Mouse (Mus musculus): ENCODE measurements around the gene Aicda. TPM values are rescaled to one million over a fixed set of nuclear protein-coding genes. Genes with fewer than 3 reads are reported as not detected.
"Not testable (repeated sequence)": the region's sequence is repeated elsewhere in the genome, so short reads cannot be mapped to it uniquely, and the experiment has no call there.

Gene Aicda
- polyA plus RNA-seq, 1 experiment from 2014 or later, result 0.18 TPM

DNA sequence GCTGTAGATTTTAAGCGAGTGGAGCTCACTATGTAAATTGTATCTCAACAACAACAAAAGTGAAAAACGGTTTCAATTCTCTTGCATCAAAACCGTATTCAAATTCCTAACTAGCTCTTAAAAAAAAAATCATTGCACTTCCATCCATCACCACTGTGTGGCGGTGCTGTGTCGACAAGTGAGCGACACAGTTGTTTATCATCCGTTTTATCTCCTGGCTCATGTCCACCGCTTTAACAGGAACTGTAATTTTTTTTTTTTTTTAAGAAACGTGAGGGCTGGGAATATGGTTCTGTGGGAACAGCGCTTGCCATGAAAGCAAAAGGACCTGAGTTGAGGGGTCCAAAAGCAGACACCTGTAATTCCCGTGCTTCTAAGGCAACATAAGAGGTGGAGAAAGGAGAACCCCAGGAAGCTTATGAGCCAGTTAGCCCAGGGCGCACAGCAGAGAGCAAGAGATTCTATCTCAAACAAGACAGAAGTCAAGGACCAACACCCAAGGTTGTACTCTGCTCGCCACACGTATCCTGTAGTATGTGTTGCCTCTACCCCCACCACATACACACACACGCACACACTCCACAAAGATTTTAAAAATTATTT is 3.5 kb downstream of the Aicda start:
- 0 out of 2 replicates have a peak, but pooled peaks cover 6% of the 10 kb centered on the region for H3K27me3 ChIP-seq
- H3K4me1 ChIP-seq, result peaks cover 9% of the 10 kb centered on the region
- no peak overlapping the region for H3K4me3 ChIP-seq
- H3K4me2 ChIP-seq, result no peak overlapping the region
- 21% methylated on average over 15 of the region's 15 CpGs for WGBS
- H3K36me3 ChIP-seq, result no peaks in the 10 kb centered on the region
- H3K27ac ChIP-seq, result no peak overlapping the region
- no peak overlapping the region for H3K9ac ChIP-seq
- no peak for ATAC-seq (ENCODE audit: insufficient number of reproducible peaks, low FRiP score, low TSS enrichment, low read depth)
- no peaks in the 10 kb centered on the region for H3K9me3 ChIP-seq

DNA sequence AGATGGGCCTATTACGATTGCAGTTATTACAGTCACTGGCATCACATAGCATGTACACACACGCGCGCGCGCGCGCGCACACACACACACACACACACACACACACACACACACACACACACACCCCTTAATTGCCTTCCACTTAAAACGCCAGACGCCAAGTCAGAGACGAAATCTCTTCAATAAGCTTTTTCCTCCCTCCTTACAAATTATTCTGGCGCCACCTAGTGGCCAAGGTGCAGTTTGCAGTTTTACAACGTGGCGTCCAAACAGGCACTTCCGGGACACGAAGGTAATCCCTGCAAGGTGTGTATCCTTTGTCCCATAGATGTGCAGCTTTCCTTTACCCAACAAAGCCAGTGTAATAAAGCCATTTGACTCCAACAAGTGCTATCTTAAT is 6.8 kb downstream of the Aicda start:
- no peaks in the 10 kb centered on the region for H3K9me3 ChIP-seq

DNA sequence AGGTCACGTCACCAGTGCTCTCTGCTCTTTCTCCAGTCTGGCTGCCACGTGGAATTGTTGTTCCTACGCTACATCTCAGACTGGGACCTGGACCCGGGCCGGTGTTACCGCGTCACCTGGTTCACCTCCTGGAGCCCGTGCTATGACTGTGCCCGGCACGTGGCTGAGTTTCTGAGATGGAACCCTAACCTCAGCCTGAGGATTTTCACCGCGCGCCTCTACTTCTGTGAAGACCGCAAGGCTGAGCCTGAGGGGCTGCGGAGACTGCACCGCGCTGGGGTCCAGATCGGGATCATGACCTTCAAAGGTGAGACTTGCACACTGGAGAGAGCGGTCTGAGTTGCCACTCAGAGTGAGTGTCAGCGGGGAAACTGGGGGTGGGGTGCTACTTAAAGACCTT is 7.4 kb downstream of the Aicda start:
- no peak overlapping the region for H3K4me3 ChIP-seq
- no peak for ATAC-seq (ENCODE audit: insufficient number of reproducible peaks, low FRiP score, low TSS enrichment, low read depth)
- no peak overlapping the region for H3K4me2 ChIP-seq
- H3K9ac ChIP-seq, result no peak overlapping the region
- 80% methylated on average over 20 of the region's 20 CpGs for WGBS
- 0 out of 2 replicates have a peak, but pooled peaks cover 6% of the 10 kb centered on the region for H3K27me3 ChIP-seq
- H3K4me1 ChIP-seq, result peaks cover 9% of the 10 kb centered on the region
- H3K9me3 ChIP-seq, result no peaks in the 10 kb centered on the region
- H3K36me3 ChIP-seq, result no peaks in the 10 kb centered on the region
- no peak overlapping the region for H3K27ac ChIP-seq

More for the DNA sequence above, 6.8 kb downstream of the Aicda start:
- H3K9ac ChIP-seq, result no peak overlapping the region
- 10% methylated on average over 17 of the region's 17 CpGs for WGBS
- ATAC-seq (ENCODE audit: insufficient number of reproducible peaks, low FRiP score, low TSS enrichment, low read depth), result no peak
- 0 out of 2 replicates have a peak overlapping the region, but pooled peaks have one; percentile 15 for H3K4me3 ChIP-seq
- no peak overlapping the region for H3K27ac ChIP-seq
- H3K4me2 ChIP-seq, result peak overlapping the region; percentile 38
- peaks cover 9% of the 10 kb centered on the region for H3K4me1 ChIP-seq
- H3K27me3 ChIP-seq, result 0 out of 2 replicates have a peak, but pooled peaks cover 7% of the 10 kb centered on the region
- H3K36me3 ChIP-seq, result no peaks in the 10 kb centered on the region

DNA sequence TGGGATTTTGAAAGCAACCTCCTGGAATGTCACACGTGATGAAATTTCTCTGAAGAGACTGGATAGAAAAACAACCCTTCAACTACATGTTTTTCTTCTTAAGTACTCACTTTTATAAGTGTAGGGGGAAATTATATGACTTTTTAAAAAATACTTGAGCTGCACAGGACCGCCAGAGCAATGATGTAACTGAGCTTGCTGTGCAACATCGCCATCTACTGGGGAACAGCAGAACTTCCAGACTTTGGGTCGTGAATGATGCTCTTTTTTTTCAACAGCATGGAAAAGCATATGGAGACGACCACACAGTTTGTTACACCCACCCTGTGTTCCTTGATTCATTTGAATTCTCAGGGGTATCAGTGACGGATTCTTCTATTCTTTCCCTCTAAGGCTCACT is 8.9 kb downstream of the Aicda start:
- H3K4me3 ChIP-seq, result no peak overlapping the region
- H3K27me3 ChIP-seq, result 0 out of 2 replicates have a peak, but pooled peaks cover 6% of the 10 kb centered on the region
- peak overlapping the region; percentile 31; the same call in 1 of the 2 replicates for H3K4me2 ChIP-seq
- H3K27ac ChIP-seq, result no peak overlapping the region
- H3K9me3 ChIP-seq, result no peaks in the 10 kb centered on the region
- 0 out of 2 replicates have a peak, but pooled peaks have one; percentile 26 for ATAC-seq (ENCODE audit: insufficient number of reproducible peaks, low FRiP score, low TSS enrichment, low read depth)
- H3K9ac ChIP-seq, result no peak overlapping the region
- WGBS, result 1% methylated on average over 6 of the region's 6 CpGs
- peaks cover 9% of the 10 kb centered on the region; the same call in 1 of the 2 replicates for H3K4me1 ChIP-seq
- H3K36me3 ChIP-seq, result no peaks in the 10 kb centered on the region

DNA sequence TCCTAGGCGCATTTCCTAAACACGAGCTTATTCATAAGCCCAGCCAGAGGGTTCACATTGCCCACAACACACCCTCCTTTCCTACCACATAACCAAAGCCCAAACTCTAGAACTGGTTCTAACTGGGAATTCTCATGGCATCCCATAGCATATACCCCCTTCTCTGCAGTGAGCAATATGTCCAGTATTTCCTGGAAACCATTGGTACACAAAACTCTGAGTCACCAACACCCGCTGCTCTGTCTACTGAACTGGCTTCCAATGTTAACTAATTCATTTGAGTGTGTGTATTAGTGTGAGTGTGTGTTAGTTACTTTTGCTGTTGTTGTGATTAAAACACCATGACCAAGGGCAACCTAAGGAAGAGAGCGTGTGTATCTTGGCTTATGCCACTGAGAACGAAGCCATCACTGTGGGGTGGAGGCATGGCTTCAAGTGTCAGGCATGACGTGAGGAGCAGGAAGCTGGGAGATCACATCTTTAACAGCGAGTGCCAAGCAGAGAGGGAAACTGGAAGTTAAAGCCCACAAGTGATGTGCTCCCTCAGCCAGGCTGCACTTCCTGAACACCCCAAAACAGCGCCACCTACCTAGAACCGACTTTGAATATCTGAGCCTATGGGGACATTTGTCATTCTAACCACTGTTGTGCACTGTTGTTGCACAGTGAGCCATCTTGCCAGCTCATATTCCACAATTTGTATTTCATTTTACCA is 11.6 kb downstream of the Aicda start:
- Histone ChIP-seq H3K9me3 (no peaks in the 10 kb centered on the region), H3K27ac (no peak overlapping the region), H3K27me3 (0 out of 2 replicates have a peak, but pooled peaks cover 6% of the 10 kb centered on the region), H3K9ac (no peak overlapping the region), H3K4me1 (peaks cover 7% of the 10 kb centered on the region; the same call in 1 of the 2 replicates), H3K36me3 (no peaks in the 10 kb centered on the region), H3K4me3 (no peak overlapping the region), H3K4me2 (no peak overlapping the region)
- 89% methylated on average over 9 of the region's 9 CpGs for WGBS
- ATAC-seq (ENCODE audit: insufficient number of reproducible peaks, low FRiP score, low TSS enrichment, low read depth), result no peak

DNA sequence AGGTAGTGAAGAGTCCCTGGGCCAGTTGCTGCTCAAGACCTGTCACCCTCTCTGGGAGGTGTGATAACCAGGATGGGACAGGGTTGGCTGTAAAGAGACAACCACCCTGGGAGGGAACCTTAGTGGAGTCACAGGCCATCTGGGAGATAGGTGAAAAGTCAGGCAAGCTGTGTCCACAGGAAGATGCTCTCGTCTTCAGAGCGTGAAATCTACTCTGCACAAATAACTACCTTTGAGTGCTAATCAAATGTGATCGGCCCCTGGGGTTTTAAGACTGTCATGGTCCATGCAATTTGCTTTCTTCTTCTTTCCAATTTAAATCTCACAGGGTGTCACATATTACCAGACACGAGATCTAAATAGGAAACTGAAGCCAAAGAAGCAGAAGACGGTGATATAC is 15.5 kb downstream of the Aicda start:
- Histone ChIP-seq H3K27me3 (no peaks in the 10 kb centered on the region), H3K4me2 (no peak overlapping the region), H3K4me3 (no peak overlapping the region), H3K9ac (no peak overlapping the region), H3K27ac (no peak overlapping the region), H3K4me1 (no peaks in the 10 kb centered on the region), H3K36me3 (no peaks in the 10 kb centered on the region), H3K9me3 (no peaks in the 10 kb centered on the region)
- WGBS, result 63% methylated on average over 5 of the region's 5 CpGs
- ATAC-seq (ENCODE audit: insufficient number of reproducible peaks, low FRiP score, low TSS enrichment, low read depth), result no peak

DNA sequence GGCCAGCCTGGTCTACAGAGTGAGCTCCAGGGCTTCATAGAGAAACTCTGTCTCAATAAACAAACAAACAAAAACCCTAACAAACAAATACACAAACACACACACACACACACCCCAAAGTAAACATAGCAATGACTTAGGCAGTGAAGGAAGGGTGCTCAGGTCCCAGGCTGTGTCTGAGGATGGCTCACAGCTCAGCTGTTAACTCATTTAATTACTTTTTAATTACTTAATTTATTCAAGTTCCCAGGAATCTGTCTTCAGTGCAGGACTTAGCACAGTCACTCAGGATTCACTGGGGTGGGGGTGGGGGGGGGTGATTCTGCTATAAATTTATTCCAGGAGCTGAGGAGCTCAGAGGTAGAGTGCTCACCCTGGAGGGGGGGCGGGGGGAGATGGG is 16.2 kb downstream of the Aicda start:
- 46% methylated on average over 1 of the region's 1 CpGs for WGBS
- Histone ChIP-seq H3K4me2 (no peak overlapping the region), H3K4me1 (no peaks in the 10 kb centered on the region), H3K4me3 (no peak overlapping the region), H3K9me3 (no peaks in the 10 kb centered on the region), H3K27ac (no peak overlapping the region), H3K36me3 (no peaks in the 10 kb centered on the region), H3K27me3 (no peaks in the 10 kb centered on the region), H3K9ac (no peak overlapping the region)
- ATAC-seq (ENCODE audit: insufficient number of reproducible peaks, low FRiP score, low TSS enrichment, low read depth), result no peak

DNA sequence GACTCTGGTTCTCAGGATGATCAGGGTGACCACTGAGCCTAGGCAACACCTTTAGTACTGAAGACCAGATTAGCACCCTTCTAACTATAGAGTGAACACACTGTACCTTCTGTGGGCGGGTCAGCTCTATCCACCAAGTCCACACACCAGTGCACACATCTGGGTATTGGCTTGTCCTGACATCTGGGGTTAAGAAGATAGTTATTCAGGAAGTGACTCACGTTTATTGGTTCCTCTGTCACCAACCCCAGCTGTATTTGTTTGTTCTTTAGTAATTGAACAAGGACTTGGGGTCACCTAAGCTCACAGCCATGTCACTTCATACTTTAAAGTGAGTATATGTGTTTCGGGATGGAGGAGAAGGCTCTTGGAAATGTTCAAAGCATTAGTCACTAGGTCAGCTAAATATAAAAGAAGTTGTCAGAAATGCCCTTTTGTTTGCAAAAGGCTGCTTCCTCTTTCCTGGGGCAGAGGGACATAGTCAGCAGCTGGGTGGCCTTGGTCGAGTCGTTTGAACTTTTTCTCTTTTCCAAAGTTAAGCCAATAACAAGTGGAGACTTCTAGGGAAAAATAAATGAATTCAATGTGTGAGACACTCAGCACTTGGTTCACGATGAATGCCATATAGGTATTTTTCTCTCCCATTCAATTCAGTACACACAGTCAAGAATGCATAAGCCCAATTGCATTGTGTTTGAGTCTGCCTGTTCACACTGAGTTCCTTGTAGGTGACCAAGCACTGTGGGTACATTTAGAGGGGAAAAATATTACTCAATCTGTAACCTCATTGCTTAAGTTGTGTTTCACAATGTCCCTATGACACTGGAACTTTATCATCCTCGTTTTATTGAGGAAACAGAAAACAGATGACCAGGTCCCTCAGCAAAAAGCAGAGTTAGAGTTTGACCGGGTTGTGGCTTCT is 17.4 kb downstream of the Aicda start:
- no peaks in the 10 kb centered on the region for H3K4me1 ChIP-seq
- no peak overlapping the region for H3K27ac ChIP-seq
- no peaks in the 10 kb centered on the region for H3K27me3 ChIP-seq
- H3K9me3 ChIP-seq, result no peaks in the 10 kb centered on the region
- WGBS, result 48% methylated on average over 8 of the region's 8 CpGs
- no peaks in the 10 kb centered on the region for H3K36me3 ChIP-seq
- ATAC-seq (ENCODE audit: insufficient number of reproducible peaks, low FRiP score, low TSS enrichment, low read depth), result no peak
- H3K9ac ChIP-seq, result no peak overlapping the region
- no peak overlapping the region for H3K4me3 ChIP-seq
- H3K4me2 ChIP-seq, result no peak overlapping the region

DNA sequence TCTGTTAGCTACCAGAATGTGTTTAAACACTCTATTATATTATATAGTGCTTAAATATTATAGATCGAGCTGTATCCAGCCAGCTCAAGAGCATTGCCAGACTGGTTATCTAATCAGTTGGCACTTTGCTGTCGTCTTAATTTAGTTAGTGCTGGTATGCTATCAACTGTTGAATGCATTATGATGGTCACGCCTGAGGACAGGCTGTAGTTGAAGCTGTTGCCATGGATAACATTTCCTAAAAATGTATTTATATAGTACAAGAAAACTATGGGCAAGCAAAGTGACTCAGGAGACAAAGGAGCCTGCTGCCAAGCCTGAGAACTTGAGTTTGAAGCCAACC is 18.0 kb downstream of the Aicda start:
- no peaks in the 10 kb centered on the region for H3K36me3 ChIP-seq
- no peak overlapping the region for H3K4me3 ChIP-seq
- no peaks in the 10 kb centered on the region for H3K9me3 ChIP-seq
- no peak for ATAC-seq (ENCODE audit: insufficient number of reproducible peaks, low FRiP score, low TSS enrichment, low read depth)
- no peak overlapping the region for H3K9ac ChIP-seq
- no peak overlapping the region for H3K27ac ChIP-seq
- 88% methylated on average over 3 of the region's 3 CpGs for WGBS
- no peaks in the 10 kb centered on the region for H3K27me3 ChIP-seq
- no peaks in the 10 kb centered on the region for H3K4me1 ChIP-seq
- H3K4me2 ChIP-seq, result no peak overlapping the region

DNA sequence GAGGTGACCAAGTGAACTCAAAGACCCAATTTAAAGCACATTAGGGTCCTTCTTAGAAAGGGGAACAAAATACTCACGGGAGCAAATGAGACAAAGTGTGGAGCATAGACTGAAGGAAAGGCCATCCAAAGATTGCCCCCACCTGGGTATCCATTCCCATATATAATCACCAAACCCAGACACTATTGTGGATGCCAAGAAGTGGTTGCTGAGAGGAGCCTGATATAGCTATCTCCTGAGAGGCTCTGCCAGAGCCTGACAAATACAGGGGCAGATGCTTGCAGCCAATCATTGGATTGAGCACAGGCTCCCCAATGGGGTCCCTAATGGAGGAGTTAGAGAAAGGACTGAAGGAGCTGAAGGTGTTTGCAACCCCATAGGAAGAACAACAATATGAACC is 21.4 kb downstream of the Aicda start:
- not testable (repeated sequence) for ATAC-seq (ENCODE audit: insufficient number of reproducible peaks, low FRiP score, low TSS enrichment, low read depth); H3K9me3 ChIP-seq; H3K27me3 ChIP-seq; H3K27ac ChIP-seq; H3K4me2 ChIP-seq; H3K9ac ChIP-seq; H3K4me1 ChIP-seq; H3K36me3 ChIP-seq; H3K4me3 ChIP-seq
- WGBS, result 71% methylated on average over 1 of the region's 1 CpGs

DNA sequence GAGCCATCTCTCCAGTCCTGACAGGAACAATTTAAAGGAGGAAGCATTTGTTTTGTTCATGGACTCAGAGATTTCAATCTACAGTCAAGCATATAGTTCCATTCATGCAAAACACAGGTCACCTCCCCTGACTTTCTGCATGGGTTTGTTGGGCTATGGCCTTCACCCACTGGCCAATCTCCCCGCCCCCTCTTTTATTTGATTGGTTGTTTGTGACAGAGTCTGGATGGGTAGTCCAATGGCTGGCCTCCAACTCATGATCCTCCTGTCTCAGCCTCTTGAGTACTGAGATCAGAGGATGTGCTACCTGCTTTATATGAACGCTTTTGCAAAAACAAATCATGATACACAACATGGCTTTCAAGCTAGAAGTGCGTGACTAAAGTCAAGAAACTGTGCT is 23.4 kb downstream of the Aicda start:
- Histone ChIP-seq H3K4me3 (no peak overlapping the region), H3K27me3 (no peaks in the 10 kb centered on the region), H3K4me2 (no peak overlapping the region), H3K36me3 (no peaks in the 10 kb centered on the region), H3K9ac (no peak overlapping the region), H3K4me1 (no peaks in the 10 kb centered on the region), H3K27ac (no peak overlapping the region), H3K9me3 (no peaks in the 10 kb centered on the region)
- 90% methylated on average over 3 of the region's 3 CpGs for WGBS
- ATAC-seq (ENCODE audit: insufficient number of reproducible peaks, low FRiP score, low TSS enrichment, low read depth), result no peak

DNA sequence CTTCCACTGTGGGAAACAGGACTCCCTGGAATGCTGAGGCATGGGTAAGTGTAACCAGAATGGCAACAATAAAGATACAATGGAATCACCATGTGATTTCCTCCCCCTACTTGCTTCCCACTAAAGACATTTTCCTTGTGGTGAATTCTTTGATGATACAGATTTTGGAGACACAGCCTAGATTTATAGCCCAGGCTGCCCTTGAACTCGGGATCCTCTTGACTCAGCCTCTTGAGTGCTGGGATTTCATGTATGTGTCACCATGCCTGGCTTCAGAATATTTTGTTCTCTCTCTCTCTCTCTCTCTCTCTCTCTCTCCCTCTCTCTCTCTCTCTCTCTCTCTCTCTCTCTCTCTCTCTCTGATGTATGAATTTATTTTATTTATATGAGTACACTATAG is 25.5 kb downstream of the Aicda start:
- WGBS, result 84% methylated on average over 1 of the region's 1 CpGs
- Histone ChIP-seq H3K4me1 (no peaks in the 10 kb centered on the region), H3K36me3 (no peaks in the 10 kb centered on the region), H3K9me3 (no peaks in the 10 kb centered on the region), H3K9ac (no peak overlapping the region), H3K4me2 (no peak overlapping the region), H3K4me3 (no peak overlapping the region), H3K27ac (no peak overlapping the region), H3K27me3 (no peaks in the 10 kb centered on the region)
- ATAC-seq (ENCODE audit: insufficient number of reproducible peaks, low FRiP score, low TSS enrichment, low read depth), result no peak
